Mouse (Mus musculus): ENCODE data around the gene Tmem178b.

The Tmem178b gene

GRCm38 (mm10) chr6:39872901-39873591 lies at the start of gene Tmem178b:
Gene Tmem178b (plus strand): TSS chr6:39873271.
- peak; percentile 80 to 82 for DNase-seq

GRCm38 (mm10) chr6:39828736-39829135 lies 44.3 kb upstream of the Tmem178b start:
- peak; percentile 11 to 17 for DNase-seq

GRCm38 (mm10) chr6:39843698-39844342 lies 29.3 kb upstream of the Tmem178b start:
- DNase-seq = peak; percentile 54 to 64

- DNase-seq = no peak
Measured at GRCm38 (mm10) chr6:39847538-39847937, 25.5 kb upstream of the Tmem178b start.

- DNase-seq = peak in 1 of 2 experiments; percentile 16
Measured at GRCm38 (mm10) chr6:39848766-39849165, 24.3 kb upstream of the Tmem178b start.

GRCm38 (mm10) chr6:39849667-39850066 lies 23.4 kb upstream of the Tmem178b start:
- no peak for DNase-seq

- peak; percentile 93 to 95 for DNase-seq
Measured at GRCm38 (mm10) chr6:39870271-39871135, 2.6 kb upstream of the Tmem178b start.

- DNase-seq = peak; percentile 93
Measured at GRCm38 (mm10) chr6:39871381-39872305, 1.4 kb upstream of the Tmem178b start.

GRCm38 (mm10) chr6:39872306-39872900 lies 668 bp upstream of the Tmem178b start:
- DNase-seq = peak; percentile 71 to 78

GRCm38 (mm10) chr6:39875186-39875585 lies 2.1 kb downstream of the Tmem178b start:
- peak; percentile 46 to 62 for DNase-seq

GRCm38 (mm10) chr6:39876444-39876843 lies 3.4 kb downstream of the Tmem178b start:
- DNase-seq = peak in 1 of 2 experiments; percentile 11

- no peak for DNase-seq
Measured at GRCm38 (mm10) chr6:39890811-39891210, 17.7 kb downstream of the Tmem178b start.

GRCm38 (mm10) chr6:39896500-39896899 lies 23.4 kb downstream of the Tmem178b start:
- DNase-seq = no peak

GRCm38 (mm10) chr6:39899231-39899630 lies 26.2 kb downstream of the Tmem178b start:
- DNase-seq = no peak

GRCm38 (mm10) chr6:39903220-39903773 lies 30.2 kb downstream of the Tmem178b start:
- DNase-seq = no peak

- DNase-seq = peak; percentile 24 to 49
Measured at GRCm38 (mm10) chr6:39903845-39904244, 30.8 kb downstream of the Tmem178b start.

GRCm38 (mm10) chr6:39914956-39915355 lies 41.9 kb downstream of the Tmem178b start:
- DNase-seq = peak; percentile 20 to 52

- DNase-seq = peak; percentile 61 to 65
Measured at GRCm38 (mm10) chr6:39915636-39916281, 42.7 kb downstream of the Tmem178b start.

- DNase-seq = no peak
Measured at GRCm38 (mm10) chr6:39916514-39916913, 43.4 kb downstream of the Tmem178b start.

GRCm38 (mm10) chr6:39917242-39917641 lies 44.2 kb downstream of the Tmem178b start:
- no peak for DNase-seq

- no peak for DNase-seq
Measured at GRCm38 (mm10) chr6:39917729-39918128, 44.7 kb downstream of the Tmem178b start.
